Mouse (Mus musculus): ENCODE results near the gene Rrp12. TPM values are rescaled to one million over a fixed set of nuclear protein-coding genes. Genes with fewer than 3 reads are reported as not detected.

The Rrp12 gene
- total and polyA plus RNA-seq, 2 experiments from 2014 or later: 4.5 to 7.7 TPM

GRCm38 (mm10) chr19:41869296-41869695 lies 26.7 kb downstream of the Rrp12 start:
- TF ChIP-seq CTCF (IDR thresholded peaks at IDR 0.05; ENCODE audit: low read depth): no peak
- TF ChIP-seq EP300 (IDR thresholded peaks at IDR 0.05; ENCODE audit: low read depth): no peak
- no peaks in the 10 kb centered on the region for H3K4me1 ChIP-seq (ENCODE audit: control insufficient read depth, insufficient read depth)
- no peak for ATAC-seq (ENCODE audit: insufficient read depth, low read depth)
- H3K36me3 ChIP-seq (replicated peaks; ENCODE audit: control insufficient read depth, insufficient read depth, low read length): peaks cover 73% of the 10 kb centered on the region
- H3K9me3 ChIP-seq (replicated peaks; ENCODE audit: control insufficient read depth, low read length): no peaks in the 10 kb centered on the region
- H3K27ac ChIP-seq (ENCODE audit: low read depth): no peak overlapping the region
- no peaks in the 10 kb centered on the region for H3K27me3 ChIP-seq (ENCODE audit: control insufficient read depth, insufficient read depth, low read length)
- no peak for DNase-seq (ENCODE audit: low spot score)
- H3K4me2 ChIP-seq (ENCODE audit: low read depth, low read length): no peak overlapping the region
- H3K9ac ChIP-seq (replicated peaks; ENCODE audit: low read depth, low read length): no peak overlapping the region
- 92% methylated on average over 5 of the region's 5 CpGs for WGBS
- no peak overlapping the region for H3K4me3 ChIP-seq (ENCODE audit: low read depth, low read length)

GRCm38 (mm10) chr19:41866707-41867106 lies 29.3 kb downstream of the Rrp12 start:
- ATAC-seq (ENCODE audit: insufficient read depth, low read depth) (no peak), DNase-seq (ENCODE audit: low spot score) (no peak)
- 92% methylated on average over 8 of the region's 8 CpGs for WGBS
- no peak overlapping the region for H3K27ac ChIP-seq (ENCODE audit: low read depth)
- H3K4me1 ChIP-seq (ENCODE audit: control insufficient read depth, insufficient read depth): no peaks in the 10 kb centered on the region
- H3K36me3 ChIP-seq (replicated peaks; ENCODE audit: control insufficient read depth, insufficient read depth, low read length): peaks cover 71% of the 10 kb centered on the region
- no peak overlapping the region for H3K9ac ChIP-seq (replicated peaks; ENCODE audit: low read depth, low read length)
- no peak overlapping the region for H3K4me2 ChIP-seq (ENCODE audit: low read depth, low read length)
- H3K4me3 ChIP-seq (ENCODE audit: low read depth, low read length): no peak overlapping the region
- no peaks in the 10 kb centered on the region for H3K9me3 ChIP-seq (replicated peaks; ENCODE audit: control insufficient read depth, low read length)
- no peaks in the 10 kb centered on the region for H3K27me3 ChIP-seq (ENCODE audit: control insufficient read depth, insufficient read depth, low read length)
- TF ChIP-seq EP300 (IDR thresholded peaks at IDR 0.05; ENCODE audit: low read depth) (no peak), CTCF (IDR thresholded peaks at IDR 0.05; ENCODE audit: low read depth) (no peak)

- 63% methylated on average over 3 of the region's 3 CpGs for WGBS
- Histone ChIP-seq H3K9ac (replicated peaks; ENCODE audit: low read depth, low read length) (no peak overlapping the region), H3K36me3 (replicated peaks; ENCODE audit: control insufficient read depth, insufficient read depth, low read length) (peaks cover 13% of the 10 kb centered on the region; the same call in 1 of the 2 replicates), H3K27me3 (ENCODE audit: control insufficient read depth, insufficient read depth, low read length) (no peaks in the 10 kb centered on the region), H3K9me3 (replicated peaks; ENCODE audit: control insufficient read depth, low read length) (no peaks in the 10 kb centered on the region), H3K27ac (ENCODE audit: low read depth) (no peak overlapping the region), H3K4me2 (ENCODE audit: low read depth, low read length) (no peak overlapping the region), H3K4me3 (ENCODE audit: low read depth, low read length) (no peak overlapping the region), H3K4me1 (ENCODE audit: control insufficient read depth, insufficient read depth) (no peaks in the 10 kb centered on the region)
- ATAC-seq (ENCODE audit: insufficient read depth, low read depth) (no peak), DNase-seq (ENCODE audit: low spot score) (no peak)
- TF ChIP-seq CTCF (IDR thresholded peaks at IDR 0.05; ENCODE audit: low read depth): no peak
These were observed 38.1 kb downstream of the Rrp12 start for GRCm38 (mm10) chr19:41857816-41858310.

GRCm38 (mm10) chr19:41857086-41857762 lies 38.7 kb downstream of the Rrp12 start:
- Histone ChIP-seq H3K9ac (replicated peaks; ENCODE audit: low read depth, low read length) (no peak overlapping the region), H3K4me2 (ENCODE audit: low read depth, low read length) (no peak overlapping the region), H3K4me1 (ENCODE audit: control insufficient read depth, insufficient read depth) (no peaks in the 10 kb centered on the region), H3K4me3 (ENCODE audit: low read depth, low read length) (no peak overlapping the region), H3K27ac (ENCODE audit: low read depth) (no peak overlapping the region), H3K27me3 (ENCODE audit: control insufficient read depth, insufficient read depth, low read length) (no peaks in the 10 kb centered on the region), H3K36me3 (replicated peaks; ENCODE audit: control insufficient read depth, insufficient read depth, low read length) (peaks cover 7% of the 10 kb centered on the region; the same call in 1 of the 2 replicates), H3K9me3 (replicated peaks; ENCODE audit: control insufficient read depth, low read length) (no peaks in the 10 kb centered on the region)
- WGBS: 53% methylated on average over 5 of the region's 5 CpGs
- ATAC-seq (ENCODE audit: insufficient read depth, low read depth) (no peak; the same call in 1 of the 2 replicates), DNase-seq (ENCODE audit: low spot score) (no peak)
- TF ChIP-seq EP300 (IDR thresholded peaks at IDR 0.05; ENCODE audit: low read depth) (no peak), CTCF (IDR thresholded peaks at IDR 0.05; ENCODE audit: low read depth) (no peak)

- ATAC-seq (ENCODE audit: insufficient read depth, low read depth) (no peak), DNase-seq (ENCODE audit: low spot score) (no peak)
- no peaks in the 10 kb centered on the region for H3K9me3 ChIP-seq (replicated peaks; ENCODE audit: control insufficient read depth, low read length)
- no peak overlapping the region for H3K4me3 ChIP-seq (ENCODE audit: low read depth, low read length)
- no peaks in the 10 kb centered on the region for H3K4me1 ChIP-seq (ENCODE audit: control insufficient read depth, insufficient read depth)
- TF ChIP-seq CTCF (IDR thresholded peaks at IDR 0.05; ENCODE audit: low read depth): no peak
- TF ChIP-seq EP300 (IDR thresholded peaks at IDR 0.05; ENCODE audit: low read depth): no peak
- no peaks in the 10 kb centered on the region for H3K36me3 ChIP-seq (replicated peaks; ENCODE audit: control insufficient read depth, insufficient read depth, low read length)
- H3K27ac ChIP-seq (ENCODE audit: low read depth): no peak overlapping the region
- H3K27me3 ChIP-seq (ENCODE audit: control insufficient read depth, insufficient read depth, low read length): no peaks in the 10 kb centered on the region
- H3K4me2 ChIP-seq (ENCODE audit: low read depth, low read length): no peak overlapping the region
- WGBS: 65% methylated on average over 4 of the region's 4 CpGs
- no peak overlapping the region for H3K9ac ChIP-seq (replicated peaks; ENCODE audit: low read depth, low read length)
These were observed 43.5 kb downstream of the Rrp12 start for GRCm38 (mm10) chr19:41852423-41852822.
